Mouse (Mus musculus): ENCODE data around the gene Myof. TPM values are rescaled to one million over a fixed set of nuclear protein-coding genes. Genes with fewer than 3 reads are reported as not detected.

The Myof gene
- polyA plus RNA-seq, 1 experiment, result 24.2 TPM

GRCm38 (mm10) chr19:37912501-37912900 is 130.9 kb downstream of the Myof start:
- H3K4me1 ChIP-seq (ENCODE audit: control insufficient read depth, insufficient read depth, low read length), result peaks cover 3% of the 10 kb centered on the region
- no peak for TF ChIP-seq POLR2A (IDR thresholded peaks at IDR 0.05; ENCODE audit: low read depth, low read length)
- TF ChIP-seq CTCF (conservative IDR thresholded peaks at IDR 0.05; ENCODE audit: insufficient read depth, insufficient read length, low read depth, low read length), result no peak
- WGBS, result 45% methylated on average over 6 of the region's 6 CpGs

GRCm38 (mm10) chr19:37909830-37910261 is 133.5 kb downstream of the Myof start:
- no peak overlapping the region for H3K27ac ChIP-seq (ENCODE audit: insufficient read depth, low read depth, low read length)
- H3K36me3 ChIP-seq (ENCODE audit: control insufficient read depth, insufficient read depth, low read length), result no peaks in the 10 kb centered on the region
- H3K4me3 ChIP-seq (ENCODE audit: insufficient read depth, low read depth, low read length), result no peak overlapping the region
- no peaks in the 10 kb centered on the region for H3K27me3 ChIP-seq (replicated peaks; ENCODE audit: control insufficient read depth, insufficient read depth, low read length)
- WGBS, result 74% methylated on average over 5 of the region's 5 CpGs
- DNase-seq, result no peak
- H3K4me1 ChIP-seq (ENCODE audit: control insufficient read depth, insufficient read depth, low read length), result peaks cover 3% of the 10 kb centered on the region
- TF ChIP-seq POLR2A (IDR thresholded peaks at IDR 0.05; ENCODE audit: low read depth, low read length), result no peak
- no peak for TF ChIP-seq CTCF (conservative IDR thresholded peaks at IDR 0.05; ENCODE audit: insufficient read depth, insufficient read length, low read depth, low read length)

More at GRCm38 (mm10) chr19:37912501-37912900, 130.9 kb downstream of the Myof start:
- Histone ChIP-seq H3K27ac (ENCODE audit: insufficient read depth, low read depth, low read length) (no peak overlapping the region), H3K27me3 (replicated peaks; ENCODE audit: control insufficient read depth, insufficient read depth, low read length) (no peaks in the 10 kb centered on the region), H3K36me3 (ENCODE audit: control insufficient read depth, insufficient read depth, low read length) (no peaks in the 10 kb centered on the region; the same call in 1 of the 2 replicates), H3K4me3 (ENCODE audit: insufficient read depth, low read depth, low read length) (no peak overlapping the region)
- DNase-seq, result peak; percentile 23

GRCm38 (mm10) chr19:37907451-37908320 is 135.7 kb downstream of the Myof start:
- no peaks in the 10 kb centered on the region for H3K36me3 ChIP-seq (ENCODE audit: control insufficient read depth, insufficient read depth, low read length)
- 43% methylated on average over 17 of the region's 17 CpGs for WGBS
- peak; percentile 19 for DNase-seq
- H3K4me1 ChIP-seq (ENCODE audit: control insufficient read depth, insufficient read depth, low read length), result peaks cover 2% of the 10 kb centered on the region
- H3K27ac ChIP-seq (ENCODE audit: insufficient read depth, low read depth, low read length), result no peak overlapping the region
- no peaks in the 10 kb centered on the region for H3K27me3 ChIP-seq (replicated peaks; ENCODE audit: control insufficient read depth, insufficient read depth, low read length)
- TF ChIP-seq POLR2A (IDR thresholded peaks at IDR 0.05; ENCODE audit: low read depth, low read length) (no peak), CTCF (conservative IDR thresholded peaks at IDR 0.05; ENCODE audit: insufficient read depth, insufficient read length, low read depth, low read length) (no peak)
- H3K4me3 ChIP-seq (ENCODE audit: insufficient read depth, low read depth, low read length), result no peak overlapping the region

GRCm38 (mm10) chr19:37906916-37907315 is 136.5 kb downstream of the Myof start:
- no peak overlapping the region for H3K27ac ChIP-seq (ENCODE audit: insufficient read depth, low read depth, low read length)
- H3K27me3 ChIP-seq (replicated peaks; ENCODE audit: control insufficient read depth, insufficient read depth, low read length), result no peaks in the 10 kb centered on the region
- H3K36me3 ChIP-seq (ENCODE audit: control insufficient read depth, insufficient read depth, low read length), result no peaks in the 10 kb centered on the region
- no peak for DNase-seq
- H3K4me1 ChIP-seq (ENCODE audit: control insufficient read depth, insufficient read depth, low read length), result no peaks in the 10 kb centered on the region
- 88% methylated on average over 3 of the region's 3 CpGs for WGBS
- H3K4me3 ChIP-seq (ENCODE audit: insufficient read depth, low read depth, low read length), result no peak overlapping the region
- TF ChIP-seq CTCF (conservative IDR thresholded peaks at IDR 0.05; ENCODE audit: insufficient read depth, insufficient read length, low read depth, low read length) (no peak), POLR2A (IDR thresholded peaks at IDR 0.05; ENCODE audit: low read depth, low read length) (no peak)

DNA sequence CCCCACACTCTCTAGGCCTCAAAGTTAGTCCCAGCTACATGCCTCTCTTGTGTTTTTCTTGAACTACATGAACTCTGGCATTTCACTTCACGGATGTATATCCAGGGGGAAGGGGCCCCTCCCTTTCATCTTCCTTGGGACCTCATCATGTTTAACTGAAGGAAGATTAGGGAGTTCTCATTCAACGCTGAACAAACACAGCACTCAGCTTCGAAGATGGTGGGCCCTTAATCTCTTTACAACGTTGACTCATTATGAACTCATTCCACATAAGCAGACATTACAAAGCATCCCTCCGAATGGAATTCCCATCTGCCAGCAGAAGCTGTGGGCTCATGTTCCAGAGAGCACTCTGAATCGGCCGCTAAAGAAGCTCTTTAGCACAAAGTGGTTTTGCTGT is 147.3 kb downstream of the Myof start:
- WGBS, result 55% methylated on average over 7 of the region's 7 CpGs
- TF ChIP-seq POLR2A (IDR thresholded peaks at IDR 0.05; ENCODE audit: low read depth, low read length) (no peak), CTCF (conservative IDR thresholded peaks at IDR 0.05; ENCODE audit: insufficient read depth, insufficient read length, low read depth, low read length) (no peak)
- Histone ChIP-seq H3K4me1 (ENCODE audit: control insufficient read depth, insufficient read depth, low read length) (no peaks in the 10 kb centered on the region), H3K36me3 (ENCODE audit: control insufficient read depth, insufficient read depth, low read length) (no peaks in the 10 kb centered on the region; the same call in none of the 2 replicates), H3K27ac (ENCODE audit: insufficient read depth, low read depth, low read length) (no peak overlapping the region), H3K4me3 (ENCODE audit: insufficient read depth, low read depth, low read length) (no peak overlapping the region), H3K27me3 (replicated peaks; ENCODE audit: control insufficient read depth, insufficient read depth, low read length) (no peaks in the 10 kb centered on the region)
- no peak for DNase-seq

GRCm38 (mm10) chr19:37891006-37891405 is 152.4 kb downstream of the Myof start:
- DNase-seq, result no peak
- H3K4me3 ChIP-seq (ENCODE audit: insufficient read depth, low read depth, low read length), result no peak overlapping the region
- 51% methylated on average over 2 of the region's 2 CpGs for WGBS

DNA sequence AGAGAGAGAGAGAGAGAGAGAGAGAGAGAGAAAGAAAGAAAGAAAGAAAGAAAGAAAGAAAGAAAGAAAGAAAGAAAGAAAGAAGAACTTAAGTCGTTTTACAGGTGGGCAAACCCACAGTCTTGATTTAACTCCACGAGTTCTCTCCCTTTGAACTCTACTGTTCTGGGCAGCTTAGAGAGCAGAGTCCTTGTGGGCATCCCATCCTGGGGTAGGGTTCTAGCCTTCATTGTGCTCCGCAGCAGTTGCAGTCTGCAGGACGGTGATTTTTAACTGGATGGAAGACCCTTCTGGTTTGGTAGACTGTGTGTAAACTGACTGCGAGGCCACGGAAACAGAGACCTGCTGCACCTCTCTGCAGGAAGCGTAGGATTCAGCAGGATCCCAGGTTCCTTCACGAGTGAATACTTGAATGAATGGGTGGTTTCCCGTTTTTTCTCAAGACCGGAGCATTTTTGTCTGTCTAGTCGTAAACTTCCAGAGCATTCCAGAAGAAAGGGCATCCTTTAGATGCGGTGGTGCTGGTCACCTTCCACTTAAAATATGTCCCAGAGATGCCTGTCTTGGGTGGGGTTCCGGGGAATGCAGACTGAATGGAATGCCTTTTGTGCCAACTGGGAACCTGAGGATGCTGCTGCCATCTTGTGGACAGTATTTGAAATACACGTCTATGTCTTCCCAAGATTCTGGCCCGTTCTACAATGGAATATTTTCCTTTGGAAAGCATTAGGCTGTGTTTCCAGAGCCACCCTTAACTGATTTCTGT is 156.8 kb downstream of the Myof start:
- TF ChIP-seq POLR2A (IDR thresholded peaks at IDR 0.05; ENCODE audit: low read depth, low read length), result no peak
- TF ChIP-seq CTCF (conservative IDR thresholded peaks at IDR 0.05; ENCODE audit: insufficient read depth, insufficient read length, low read depth, low read length), result peak; percentile 76
- Histone ChIP-seq H3K4me1 (ENCODE audit: control insufficient read depth, insufficient read depth, low read length) (no peaks in the 10 kb centered on the region), H3K36me3 (ENCODE audit: control insufficient read depth, insufficient read depth, low read length) (no peaks in the 10 kb centered on the region), H3K27me3 (replicated peaks; ENCODE audit: control insufficient read depth, insufficient read depth, low read length) (no peaks in the 10 kb centered on the region), H3K4me3 (ENCODE audit: insufficient read depth, low read depth, low read length) (no peak overlapping the region), H3K27ac (ENCODE audit: insufficient read depth, low read depth, low read length) (no peak overlapping the region)
- DNase-seq, result peak; percentile 73
- WGBS, result 7% methylated on average over 15 of the region's 15 CpGs

More at GRCm38 (mm10) chr19:37891006-37891405, 152.4 kb downstream of the Myof start:
- H3K27ac ChIP-seq (ENCODE audit: insufficient read depth, low read depth, low read length), result no peak overlapping the region
- TF ChIP-seq POLR2A (IDR thresholded peaks at IDR 0.05; ENCODE audit: low read depth, low read length), result no peak
- TF ChIP-seq CTCF (conservative IDR thresholded peaks at IDR 0.05; ENCODE audit: insufficient read depth, insufficient read length, low read depth, low read length), result no peak
- H3K36me3 ChIP-seq (ENCODE audit: control insufficient read depth, insufficient read depth, low read length), result no peaks in the 10 kb centered on the region
- H3K27me3 ChIP-seq (replicated peaks; ENCODE audit: control insufficient read depth, insufficient read depth, low read length), result no peaks in the 10 kb centered on the region
- no peaks in the 10 kb centered on the region for H3K4me1 ChIP-seq (ENCODE audit: control insufficient read depth, insufficient read depth, low read length)

Measured in kidney, adult 2 months (tissue).